ENCODE assay signal across 8 mouse cellular contexts in genomic region chr11:103133456-103134185, GRCm38 (mm10). TPM values are rescaled to one million over a fixed set of nuclear protein-coding genes. Genes with fewer than 3 reads are reported as not detected.
DNase-seq lines count a peak whose midpoint lies in the region; ATAC-seq and TF ChIP-seq lines count a peak whose summit lies in the region.

No protein-coding gene starts in this region.

- TF ChIP-seq EP300 in liver, postnatal 0 days (IDR thresholded peaks at IDR 0.05; ENCODE audit: low read depth): no peak

- H3K4me2 ChIP-seq in forebrain, embryonic 15.5 days (replicated peaks): peak overlapping the region; percentile 39
- peak overlapping the region; percentile 73 for H3K4me2 ChIP-seq in liver, postnatal 0 days (ENCODE audit: low read depth, low read length)

- peak; percentile 37; the same call in 1 of the 2 replicates for ATAC-seq in forebrain, embryonic 15.5 days (replicated peaks)
- no peak for ATAC-seq in liver, postnatal 0 days

- H3K4me1 ChIP-seq in forebrain, embryonic 15.5 days: peaks cover 38% of the 10 kb centered on the region
- peaks cover 38% of the 10 kb centered on the region for H3K4me1 ChIP-seq in liver, postnatal 0 days (ENCODE audit: insufficient read depth)

- 52% methylated on average over 6 of the region's 6 CpGs for WGBS in forebrain, embryonic 15.5 days
- WGBS in liver, postnatal 0 days (ENCODE audit: insufficient replicate concordance): 56% methylated on average over 6 of the region's 6 CpGs

- H3K27me3 ChIP-seq in forebrain, embryonic 15.5 days: no peaks in the 10 kb centered on the region
- H3K27me3 ChIP-seq in liver, postnatal 0 days (ENCODE audit: insufficient read depth, low read length): no peaks in the 10 kb centered on the region

- no peak for TF ChIP-seq CTCF in layer of hippocampus, adult 2 months (conservative IDR thresholded peaks at IDR 0.05)
- TF ChIP-seq CTCF in liver, postnatal 0 days (IDR thresholded peaks at IDR 0.05; ENCODE audit: low read depth): no peak

- H3K4me3 ChIP-seq in layer of hippocampus, adult 2 months: peak overlapping the region; percentile 56
- peak overlapping the region; percentile 35 for H3K4me3 ChIP-seq in forebrain, embryonic 15.5 days
- peak overlapping the region; percentile 41 for H3K4me3 ChIP-seq in liver, postnatal 0 days (ENCODE audit: low read depth, low read length)

- peak overlapping the region; percentile 98 for H3K27ac ChIP-seq in layer of hippocampus, adult 2 months
- H3K27ac ChIP-seq in forebrain, embryonic 15.5 days (replicated peaks): peak overlapping the region; percentile 55
- H3K27ac ChIP-seq in liver, postnatal 0 days (ENCODE audit: low read depth): peak overlapping the region; percentile 98

- no peak for DNase-seq in layer of hippocampus, adult 2 months (ENCODE audit: low spot score in 2 of 2)
- no peak for DNase-seq in layer of hippocampus, adult 18-20 months (ENCODE audit: low spot score in 2 of 2)
- DNase-seq in adipocyte (ENCODE audit: low spot score): peak; percentile 54
- no peak for DNase-seq in liver, postnatal 0 days
- DNase-seq in right cerebral cortex, postnatal 14 days: no peak
- DNase-seq in T-cell, adult 2 months (ENCODE audit: low spot score): no peak
- DNase-seq in gastrocnemius, postnatal 4 days (ENCODE audit: low spot score in 2 of 2): no peak

- H3K36me3 ChIP-seq in forebrain, embryonic 15.5 days: no peaks in the 10 kb centered on the region
- no peaks in the 10 kb centered on the region for H3K36me3 ChIP-seq in liver, postnatal 0 days (replicated peaks; ENCODE audit: insufficient read depth, low read length)

- H3K9me3 ChIP-seq in forebrain, embryonic 15.5 days: no peaks in the 10 kb centered on the region
- H3K9me3 ChIP-seq in liver, postnatal 0 days (ENCODE audit: low read length): no peaks in the 10 kb centered on the region

- peak overlapping the region; percentile 22 for H3K9ac ChIP-seq in forebrain, embryonic 15.5 days (replicated peaks)
- H3K9ac ChIP-seq in liver, postnatal 0 days (replicated peaks): peak overlapping the region; percentile 65

RNA-seq across cellular contexts. Expression of gene Hexim2, which starts 1.4 kb away (rescaled TPM):
- total RNA-seq in layer of hippocampus, adult 2 months (2021): 10 to 100 TPM in 1 of 2 experiments, 1 to 10 TPM in 1; 9.7 to 16.0 TPM
- 10 to 100 TPM; 11.2 to 12.5 TPM for total RNA-seq in layer of hippocampus, adult 18-20 months (2021)
- 20.8 and 23.8 TPM in 2 replicates for polyA plus RNA-seq in forebrain, embryonic 15.5 days (2015; fragmentation: Nextera tagmentation; extraction: Ambion mirVana)
- polyA plus RNA-seq in liver, postnatal 0 days (2015; fragmentation: Nextera tagmentation; extraction: Ambion mirVana): 3.4 and 3.7 TPM in 2 replicates
- total RNA-seq in gastrocnemius, postnatal 4 days (2021): 1 to 10 TPM; 6.3 to 7.0 TPM

RNA-seq across cellular contexts. Expression of gene Hexim1, which starts 17.6 kb away (rescaled TPM):
- total RNA-seq in layer of hippocampus, adult 2 months (2021): 10 to 100 TPM; 48.5 to 50.8 TPM
- total RNA-seq in layer of hippocampus, adult 18-20 months (2021): 10 to 100 TPM; 53.7 to 57.3 TPM
- polyA plus RNA-seq in forebrain, embryonic 15.5 days (2015; fragmentation: Nextera tagmentation; extraction: Ambion mirVana): 3.4 and 3.8 TPM in 2 replicates
- polyA plus RNA-seq in liver, postnatal 0 days (2015; fragmentation: Nextera tagmentation; extraction: Ambion mirVana): 2.6 and 2.7 TPM in 2 replicates
- 10 to 100 TPM; 26.9 to 29.6 TPM for total RNA-seq in gastrocnemius, postnatal 4 days (2021)

RNA-seq across cellular contexts. Expression of gene Acbd4, which starts 32.1 kb away (rescaled TPM):
- total RNA-seq in layer of hippocampus, adult 2 months (2021): 10 to 100 TPM; 87.1 to 91.0 TPM
- total RNA-seq in layer of hippocampus, adult 18-20 months (2021): 10 to 100 TPM; 75.1 to 90.2 TPM
- 14.6 and 14.8 TPM in 2 replicates for polyA plus RNA-seq in forebrain, embryonic 15.5 days (2015; fragmentation: Nextera tagmentation; extraction: Ambion mirVana)
- 56.5 and 57.0 TPM in 2 replicates for polyA plus RNA-seq in liver, postnatal 0 days (2015; fragmentation: Nextera tagmentation; extraction: Ambion mirVana)
- total RNA-seq in gastrocnemius, postnatal 4 days (2021): 10 to 100 TPM; 45.0 to 53.0 TPM

RNA-seq across cellular contexts. Expression of gene Plcd3, which starts 32.2 kb away (rescaled TPM):
- 10 to 100 TPM in 1 of 2 experiments, 1 to 10 TPM in 1; 9.3 to 10.2 TPM for total RNA-seq in layer of hippocampus, adult 2 months (2021)
- 10 to 100 TPM; 11.0 TPM for total RNA-seq in layer of hippocampus, adult 18-20 months (2021)
- 1.9 and 2.3 TPM in 2 replicates for polyA plus RNA-seq in forebrain, embryonic 15.5 days (2015; fragmentation: Nextera tagmentation; extraction: Ambion mirVana)
- 0.82 and 0.85 TPM in 2 replicates for polyA plus RNA-seq in liver, postnatal 0 days (2015; fragmentation: Nextera tagmentation; extraction: Ambion mirVana)
- total RNA-seq in gastrocnemius, postnatal 4 days (2021): 10 to 100 TPM in 1 of 2 experiments, 1 to 10 TPM in 1; 9.3 to 12.4 TPM

RNA-seq across cellular contexts. Expression of gene Fmnl1, which starts 37.3 kb away (rescaled TPM):
- total RNA-seq in layer of hippocampus, adult 2 months (2021): 100 to 1,000 TPM; 142 to 156 TPM
- total RNA-seq in layer of hippocampus, adult 18-20 months (2021): 100 to 1,000 TPM; 132 to 148 TPM
- polyA plus RNA-seq in forebrain, embryonic 15.5 days (2015; fragmentation: Nextera tagmentation; extraction: Ambion mirVana): 1.7 and 3.1 TPM in 2 replicates
- polyA plus RNA-seq in liver, postnatal 0 days (2015; fragmentation: Nextera tagmentation; extraction: Ambion mirVana): 4.1 and 5.9 TPM in 2 replicates
- 1 to 10 TPM; 8.1 to 8.2 TPM for total RNA-seq in gastrocnemius, postnatal 4 days (2021)
